Comparison of ENCODE assay signal across 8 mouse cellular contexts in genomic region chrX:53057760-53058090, GRCm38 (mm10).
A peak's percentile ranks its signal among the peaks of the same experiment; 100 is the strongest.
DNase-seq lines count a peak whose midpoint lies in the region; ATAC-seq and TF ChIP-seq lines count a peak whose summit lies in the region.

No protein-coding gene starts in this region.

- no peaks in the 10 kb centered on the region for H3K79me2 ChIP-seq in liver, adult 2 months (ENCODE audit: control insufficient read depth, insufficient read depth, low read length)
- peaks cover 4% of the 10 kb centered on the region for H3K79me2 ChIP-seq in myocyte (ENCODE audit: control insufficient read depth, insufficient read depth)

- DNase-seq in liver, adult 2 months (ENCODE audit: extremely low read depth, low read depth, low spot score) = no peak
- DNase-seq in liver = no peak
- no peak for DNase-seq in frontal cortex, postnatal 10 days (ENCODE audit: low spot score in 2 of 2)
- DNase-seq in adrenal gland, postnatal 4 days (ENCODE audit: low spot score in 2 of 2) = no peak
- no peak for DNase-seq in embryo, embryonic 10.5 days (ENCODE audit: low spot score)

- ATAC-seq in embryonic facial prominence, embryonic 15.5 days (ENCODE audit: insufficient number of reproducible peaks, low FRiP score, low TSS enrichment, low read depth) = no peak
- no peak for ATAC-seq in intestine, embryonic 16.5 days

- no peak for TF ChIP-seq POLR2A in liver, adult 2 months (IDR thresholded peaks at IDR 0.05; ENCODE audit: extremely low read depth, insufficient read depth, low read length)
- TF ChIP-seq POLR2A in myocyte (IDR thresholded peaks at IDR 0.05; ENCODE audit: insufficient read length, low read depth) = no peak

- H3K27me3 ChIP-seq in liver, adult 2 months (ENCODE audit: control insufficient read depth, insufficient read depth, low read length) = 0 out of 2 replicates have a peak, but pooled peaks cover 6% of the 10 kb centered on the region
- no peaks in the 10 kb centered on the region for H3K27me3 ChIP-seq in embryonic facial prominence, embryonic 15.5 days
- 0 out of 2 replicates have a peak, but pooled peaks cover 4% of the 10 kb centered on the region for H3K27me3 ChIP-seq in intestine, embryonic 16.5 days (replicated peaks; ENCODE audit: control insufficient read depth, insufficient read depth, low read length)
- no peaks in the 10 kb centered on the region for H3K27me3 ChIP-seq in myocyte (ENCODE audit: control insufficient read depth, insufficient read depth, insufficient read length)

- no peak for TF ChIP-seq CTCF in liver, adult 2 months (IDR thresholded peaks at IDR 0.05; ENCODE audit: low read depth, low read length)

- no peak overlapping the region for H3K9ac ChIP-seq in liver, adult 2 months (ENCODE audit: low read depth, low read length)
- H3K9ac ChIP-seq in embryonic facial prominence, embryonic 15.5 days = no peak overlapping the region
- H3K9ac ChIP-seq in intestine, embryonic 16.5 days (ENCODE audit: low read depth, low read length) = peak overlapping the region; percentile 78; the same call in 1 of the 2 replicates

- H3K4me2 ChIP-seq in embryonic facial prominence, embryonic 15.5 days (replicated peaks) = peak overlapping the region; percentile 56
- peak overlapping the region; percentile 52 for H3K4me2 ChIP-seq in intestine, embryonic 16.5 days (ENCODE audit: low read depth, low read length)
- peak overlapping the region; percentile 70 for H3K4me2 ChIP-seq in myocyte (ENCODE audit: low read depth)

- H3K4me3 ChIP-seq in liver, adult 2 months (ENCODE audit: insufficient read depth, low read depth, low read length) = no peak overlapping the region
- H3K4me3 ChIP-seq in embryonic facial prominence, embryonic 15.5 days (replicated peaks) = peak overlapping the region; percentile 57
- peak overlapping the region; percentile 59 for H3K4me3 ChIP-seq in intestine, embryonic 16.5 days (ENCODE audit: low read length)
- peak overlapping the region; percentile 70 for H3K4me3 ChIP-seq in myocyte

- H3K27ac ChIP-seq in liver, adult 2 months (replicated peaks; ENCODE audit: insufficient read depth, low read depth, low read length) = peak overlapping the region; percentile 62; the same call in 1 of the 2 replicates
- H3K27ac ChIP-seq in embryonic facial prominence, embryonic 15.5 days (replicated peaks) = peak overlapping the region; percentile 93
- peak overlapping the region; percentile 74 for H3K27ac ChIP-seq in intestine, embryonic 16.5 days (ENCODE audit: low read length)

- no peak overlapping the region for H3ac ChIP-seq in myocyte (ENCODE audit: control insufficient read depth, insufficient read length)

- H3K36me3 ChIP-seq in liver, adult 2 months (ENCODE audit: control insufficient read depth, insufficient read depth, low read length) = no peaks in the 10 kb centered on the region
- H3K36me3 ChIP-seq in embryonic facial prominence, embryonic 15.5 days = no peaks in the 10 kb centered on the region
- H3K36me3 ChIP-seq in intestine, embryonic 16.5 days (ENCODE audit: control insufficient read depth, insufficient read depth, low read length) = no peaks in the 10 kb centered on the region
- H3K36me3 ChIP-seq in myocyte (ENCODE audit: control insufficient read depth, insufficient read depth) = peaks cover 16% of the 10 kb centered on the region

- 23% methylated on average over 6 of the region's 6 CpGs for WGBS in liver, adult 2 months
- 26% methylated on average over 6 of the region's 6 CpGs for WGBS in embryonic facial prominence, embryonic 15.5 days
- 30% methylated on average over 6 of the region's 6 CpGs for WGBS in intestine, embryonic 16.5 days

- H3K4me1 ChIP-seq in liver, adult 2 months (ENCODE audit: control insufficient read depth, insufficient read depth, low read length) = no peaks in the 10 kb centered on the region; the same call in 1 of the 2 replicates
- peaks cover 8% of the 10 kb centered on the region for H3K4me1 ChIP-seq in embryonic facial prominence, embryonic 15.5 days
- no peaks in the 10 kb centered on the region for H3K4me1 ChIP-seq in intestine, embryonic 16.5 days (ENCODE audit: control insufficient read depth, insufficient read depth, low read length)

- H3K9me3 ChIP-seq in embryonic facial prominence, embryonic 15.5 days (replicated peaks) = no peaks in the 10 kb centered on the region
- H3K9me3 ChIP-seq in intestine, embryonic 16.5 days (ENCODE audit: control insufficient read depth, low read length) = no peaks in the 10 kb centered on the region

TF ChIP-seq in myocyte, 11 proteins besides CTCF, POLR2A, EP300 and RAD21:
- TF ChIP-seq MYOG (IDR thresholded peaks at IDR 0.05; ENCODE audit: control insufficient read depth in 1 of 3, insufficient read depth in 1 of 3, insufficient read length in 2 of 3, low read depth in 2 of 3) (no peak), E2F4 (IDR thresholded peaks at IDR 0.05; ENCODE audit: insufficient read depth) (no peak), CEBPB (IDR thresholded peaks at IDR 0.05; ENCODE audit: insufficient read depth, poor library complexity, severe bottlenecking) (no peak), USF1 (IDR thresholded peaks at IDR 0.05; ENCODE audit: low read depth) (no peak)
